Mouse (Mus musculus) heart, postnatal 14 days (tissue): ENCODE measurements around the gene Rps6ka6. TPM values are rescaled to one million over a fixed set of nuclear protein-coding genes. Genes with fewer than 3 reads are reported as not detected.

Experiments
- DNase-seq, 2 experiments: peaks; one replicate each; pipeline ENCODE4 v3.0.0; 2021 to 2022
- intact Hi-C: fragments of 180-260 bp; cut with DNase I; formaldehyde crosslinking; loops from one replicate; pipeline ENCODE4 v1.15.1; 2025
- long read RNA-seq, 2 experiments: library from polyadenylated mRNA; stranded (forward); transcript quantifications; one replicate each; pipeline ENCODE4 v2.0.0; 2021
- total RNA-seq, 2 experiments: library from RNA; stranded (reverse); gene quantifications; 2 replicates each; pipeline ENCODE4 v1.2.3; 2021

The Rps6ka6 gene
- under 1 TPM; 0.27 to 0.55 TPM for total RNA-seq
- long read RNA-seq, experiment 1: 0 reads
- long read RNA-seq, experiment 2, partial matches to known transcripts: 0 of 1 reads
- long read RNA-seq, experiment 2, other reads (novel, unspliced or antisense): 1 of 1 reads

DNA sequence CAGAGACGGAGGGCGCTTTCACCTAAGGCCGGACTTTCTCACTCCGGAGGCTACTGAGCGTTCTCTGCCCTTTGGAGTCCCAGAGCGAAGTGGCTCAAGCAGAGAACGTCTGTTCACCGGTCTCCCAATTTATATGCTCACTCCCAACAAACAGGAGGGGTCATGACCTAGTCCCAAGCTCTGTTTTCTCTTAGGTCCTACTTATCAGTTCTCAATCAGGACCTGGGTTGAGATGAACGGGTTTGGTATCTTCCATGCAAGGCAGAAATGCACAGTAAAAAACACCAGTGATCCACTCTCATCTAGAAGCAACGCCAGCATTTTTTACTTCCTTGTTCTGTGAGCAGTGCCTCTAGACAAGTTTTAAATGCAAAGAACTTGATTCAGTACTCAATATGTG, at the start of gene Rps6ka6:
TSS of gene Rps6ka6 (minus strand) at position 101 of the 400 bp plus-strand sequence.
- intact Hi-C loops: no loop called here
- DNase-seq: no peak

DNA sequence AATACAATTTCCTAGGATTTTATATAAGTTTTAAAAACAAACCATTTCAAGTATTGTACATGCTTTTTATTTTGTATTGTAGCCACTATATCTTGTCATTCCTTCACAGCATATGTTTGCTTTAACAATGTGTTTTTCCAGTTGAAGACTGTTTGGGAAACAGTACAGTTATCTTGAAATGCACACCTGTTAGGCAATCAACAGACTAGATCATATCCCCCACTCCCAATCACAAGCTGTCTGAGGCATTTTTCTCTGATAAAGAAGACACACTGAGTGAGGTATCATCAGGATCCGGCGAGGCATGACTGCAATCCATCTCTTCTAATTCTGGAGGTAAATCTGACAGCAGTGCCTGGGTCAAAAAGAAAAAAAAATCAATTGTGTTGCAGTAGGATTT, 39.3 kb upstream of the Rps6ka6 start:
- intact Hi-C loops: no loop called here
- no peak for DNase-seq

DNA sequence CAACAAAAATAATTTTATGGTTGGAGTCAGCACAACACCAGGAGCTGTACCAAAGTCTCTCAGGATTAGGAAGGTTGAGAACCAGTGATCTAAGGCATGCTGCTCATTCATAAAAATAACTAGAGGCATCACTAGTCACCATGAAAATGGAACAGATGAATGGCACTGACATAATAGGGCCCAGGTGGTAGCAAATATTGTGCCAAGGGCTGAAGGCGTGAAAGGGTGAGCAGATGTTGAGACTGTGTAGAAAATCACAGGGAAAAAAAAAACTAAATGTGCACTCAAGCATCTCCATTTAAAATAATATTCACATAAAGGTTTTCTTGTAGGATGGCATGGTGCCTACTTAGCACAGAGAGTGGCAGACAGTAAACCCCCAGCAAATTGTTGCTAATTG, 19.6 kb downstream of the Rps6ka6 start:
- intact Hi-C loops: no loop called here
- no peak for DNase-seq

DNA sequence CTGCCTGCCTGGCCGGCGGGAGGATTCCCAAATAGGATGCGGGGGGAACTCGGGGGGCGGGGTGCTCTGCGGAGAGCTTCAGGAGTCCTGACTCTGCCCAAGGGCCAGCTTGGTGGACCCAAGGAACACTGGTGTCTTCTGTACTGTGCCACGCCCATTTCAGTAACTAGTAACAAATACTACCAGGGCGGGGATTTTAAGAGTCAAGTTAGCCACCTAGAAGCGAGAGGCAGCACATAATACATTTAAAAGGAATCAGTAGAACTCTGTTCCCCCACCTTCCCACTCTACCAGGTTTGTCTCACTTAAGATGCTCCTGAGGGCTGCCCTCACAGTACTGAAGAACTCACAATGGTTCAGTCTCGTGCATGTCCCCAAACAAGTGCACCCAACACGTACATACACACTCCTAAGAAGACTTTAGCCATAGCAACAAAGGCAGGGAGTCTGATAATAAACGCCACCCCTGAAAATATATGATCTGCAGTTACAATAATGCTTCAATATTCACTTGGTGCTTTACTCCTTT, 74.1 kb downstream of the Rps6ka6 start:
- DNase-seq: no peak
- intact Hi-C loops: no loop called here

DNA sequence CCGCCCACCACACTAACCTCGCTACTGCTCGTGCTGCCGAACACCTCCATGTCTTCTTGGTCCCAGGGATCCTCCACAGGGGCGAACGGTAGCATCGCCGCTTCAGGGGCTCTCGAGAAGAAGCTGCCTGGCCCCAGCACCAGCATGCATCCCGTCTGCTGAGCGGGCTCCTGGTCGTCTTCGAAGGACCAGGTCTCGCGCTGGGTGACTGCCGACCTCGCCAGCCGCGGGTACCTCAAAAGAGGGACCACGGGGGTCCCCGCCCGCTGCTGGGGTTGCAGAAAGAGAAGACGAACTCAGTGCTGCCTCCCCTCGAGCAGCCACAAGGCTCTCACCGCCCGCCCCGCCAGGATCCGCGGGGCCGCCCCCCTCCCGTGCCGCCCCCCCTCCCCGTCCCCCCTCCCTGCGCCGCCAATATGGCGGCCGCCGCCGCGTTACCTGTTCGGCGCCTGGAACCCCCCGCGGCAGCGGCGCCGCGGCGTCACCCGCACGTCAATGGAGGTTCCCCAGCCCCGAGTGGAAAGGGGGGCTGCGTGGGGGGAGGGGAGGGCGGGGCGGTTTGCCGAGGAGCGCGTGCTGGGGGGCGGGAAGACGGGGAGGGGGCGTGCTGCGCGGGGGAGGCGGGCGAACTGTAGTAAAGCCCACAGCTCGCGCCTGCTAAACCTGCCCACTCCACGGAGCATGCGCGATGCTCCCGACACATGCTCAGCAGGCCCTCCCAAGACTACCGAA, 74.8 kb downstream of the Rps6ka6 start:
- DNase-seq: peak; percentile 4 to 22
- intact Hi-C loops: no loop called here

DNA sequence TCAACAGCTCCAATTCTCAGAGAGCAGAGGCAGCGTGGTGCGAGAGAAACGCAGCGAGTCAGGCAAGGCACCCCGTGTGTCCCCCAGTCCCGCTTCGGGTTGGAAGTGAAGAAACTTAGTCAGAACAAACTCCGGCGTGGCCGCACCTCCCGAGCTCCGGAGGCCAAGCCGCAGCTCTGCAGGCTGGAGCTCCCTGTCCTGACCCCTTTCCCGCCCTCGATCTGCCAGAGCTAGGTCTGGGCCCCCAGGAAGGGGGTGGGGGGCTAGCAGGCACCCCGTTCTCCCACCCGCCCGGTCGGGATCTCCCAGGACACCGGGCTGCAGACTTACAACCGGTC, 75.3 kb downstream of the Rps6ka6 start:
- intact Hi-C loops: no loop called here
- DNase-seq: peak in 1 of 2 experiments; percentile 2

DNA sequence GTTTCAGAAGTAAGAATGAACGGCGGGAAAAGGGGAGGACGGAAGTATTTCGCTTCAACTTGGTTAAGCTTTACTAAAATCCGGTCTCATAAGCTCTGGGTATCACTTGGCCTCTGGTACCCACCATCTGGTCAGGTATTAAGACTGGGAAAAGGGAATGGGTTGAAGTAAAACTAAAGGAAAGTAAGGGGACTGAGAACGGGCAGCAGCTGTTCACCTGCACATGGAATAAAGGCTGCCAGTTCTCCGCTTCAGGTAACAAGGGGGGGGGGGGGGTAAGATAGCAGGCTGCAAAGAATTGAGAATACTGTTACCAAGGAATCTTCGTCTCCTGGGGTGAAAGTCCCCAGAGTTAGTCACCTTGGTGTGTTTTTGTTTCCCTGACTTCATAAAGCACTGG, 75.7 kb downstream of the Rps6ka6 start:
- intact Hi-C loops: no loop called here
- DNase-seq: no peak

DNA sequence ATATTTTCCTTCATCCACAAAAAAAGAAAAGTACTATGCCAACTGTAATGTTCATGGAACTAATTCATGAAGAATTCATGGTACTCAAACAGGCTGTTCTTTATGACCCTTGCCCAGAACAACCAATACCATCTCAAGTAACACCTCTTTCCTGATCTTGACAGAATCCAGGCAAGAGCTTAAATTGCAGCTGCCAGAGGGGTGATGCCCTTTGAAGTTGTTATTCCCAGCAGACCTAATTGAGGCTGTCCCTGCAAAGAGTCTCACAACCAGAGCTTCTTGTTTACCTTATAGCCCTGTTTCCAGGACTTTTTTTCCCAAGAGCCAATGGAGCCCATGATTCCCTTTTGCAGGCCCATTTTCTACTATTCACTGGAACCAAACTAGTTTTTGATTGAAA, 77.6 kb downstream of the Rps6ka6 start:
- intact Hi-C loops: no loop called here

DNA sequence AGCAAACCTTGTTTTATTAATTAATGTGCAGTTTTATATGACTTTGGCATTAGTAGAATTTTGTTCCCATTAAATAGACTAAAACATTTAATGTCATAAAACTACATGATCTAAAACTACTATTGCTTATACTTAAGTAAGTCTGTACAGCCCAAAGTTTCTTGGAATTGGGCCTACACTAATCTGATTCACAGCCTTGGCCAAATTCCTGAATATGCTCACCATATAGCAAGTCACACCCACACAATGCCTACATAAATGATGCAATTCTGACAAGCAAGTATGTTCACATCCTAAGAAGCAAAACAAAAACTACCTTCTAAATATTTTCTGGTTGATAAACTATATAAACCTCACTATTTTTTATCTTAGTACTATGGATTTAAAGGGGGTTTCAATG, 101.2 kb downstream of the Rps6ka6 start:
- DNase-seq: no peak
- intact Hi-C loops: no loop called here

More for the DNA sequence above, 77.6 kb downstream of the Rps6ka6 start:
- no peak for DNase-seq

DNA sequence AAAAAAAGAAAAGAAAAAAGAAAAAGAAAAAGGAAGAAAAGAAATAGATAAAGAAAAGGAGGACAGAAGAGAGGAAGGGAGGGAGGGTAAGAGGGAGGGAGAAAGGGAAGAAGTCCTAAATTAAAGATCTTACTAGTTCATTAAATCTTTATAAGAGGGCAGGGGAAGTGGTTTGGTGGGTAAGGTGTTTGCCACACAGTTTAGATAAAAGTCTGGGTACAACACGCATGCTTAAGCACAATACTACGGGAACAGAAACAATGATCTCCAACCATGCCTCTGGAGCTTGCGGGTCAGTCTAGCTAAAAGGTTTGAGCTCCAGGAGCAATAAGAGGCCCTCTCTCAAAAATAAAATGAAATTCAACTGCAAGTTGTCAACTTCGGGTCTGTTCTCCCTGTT, 123.0 kb downstream of the Rps6ka6 start:
- intact Hi-C loops: no loop called here
- no peak for DNase-seq

DNA sequence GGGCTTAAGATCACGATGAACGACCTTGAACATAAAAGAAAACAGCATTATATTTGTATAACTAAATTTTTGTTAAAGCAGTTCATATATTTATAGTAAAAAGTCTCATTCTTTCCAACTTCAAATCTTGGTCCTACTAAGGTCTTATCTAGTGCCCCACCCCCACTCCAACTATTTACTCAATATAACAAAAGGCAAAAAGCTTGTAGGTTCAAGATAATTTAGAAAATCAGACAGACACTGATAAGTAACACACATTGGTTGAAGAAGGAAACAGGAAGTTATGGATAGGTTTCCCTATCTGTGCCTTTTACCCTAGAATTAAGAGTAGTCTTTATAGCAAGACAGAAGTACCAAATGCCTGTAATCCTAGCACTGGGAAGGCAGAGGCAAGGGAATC, 132.9 kb downstream of the Rps6ka6 start:
- intact Hi-C loops: no loop called here
- no peak for DNase-seq

DNA sequence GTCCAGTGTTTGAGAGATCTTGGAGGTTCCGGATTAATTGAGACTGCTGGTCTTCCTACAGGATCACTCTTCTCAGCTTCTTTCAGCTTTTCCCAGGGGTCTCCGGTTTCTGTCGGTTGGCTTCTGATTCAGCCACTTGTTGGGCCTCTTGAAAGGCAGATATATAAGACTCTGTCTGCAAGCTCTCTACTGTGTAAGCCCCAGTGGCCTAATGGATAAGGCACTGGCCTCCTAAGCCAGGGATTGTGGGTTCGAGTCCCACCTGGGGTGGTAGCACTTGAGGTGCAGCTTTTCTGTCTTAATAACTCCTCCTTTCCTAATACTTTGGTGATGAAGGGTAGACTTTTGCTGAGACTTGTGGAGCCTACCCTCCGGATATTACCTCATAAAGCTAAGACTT, 160.7 kb downstream of the Rps6ka6 start:
- intact Hi-C loops: no loop called here

DNA sequence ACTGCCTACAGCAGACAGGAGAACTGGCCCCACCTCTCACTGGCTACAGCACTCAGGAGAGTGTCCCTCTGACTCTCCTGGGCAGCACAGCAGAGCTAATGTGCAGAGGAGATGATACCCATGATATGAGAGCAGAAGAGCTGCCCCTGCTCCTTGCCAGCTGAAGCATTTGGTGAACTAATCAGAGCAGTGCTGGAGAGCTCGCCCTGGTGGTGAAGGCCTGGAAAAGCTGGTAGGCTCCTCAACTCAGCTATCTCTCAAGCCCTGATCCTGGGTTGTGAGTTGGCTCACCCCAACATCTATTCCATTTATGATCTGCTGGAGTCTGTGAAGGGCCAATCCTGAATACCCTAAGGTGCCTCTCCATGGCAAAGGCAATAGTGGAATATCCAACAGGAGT, 163.6 kb downstream of the Rps6ka6 start:
- DNase-seq: no peak
- intact Hi-C loops: no loop called here

More for the DNA sequence above, 160.7 kb downstream of the Rps6ka6 start:
- DNase-seq: no peak

Other genes with a start within 250 kb of the Rps6ka6 start
- under 1 TPM; 0.34 to 0.36 TPM for gene Hdx, start 159.1 kb upstream of the Rps6ka6 start, total RNA-seq